Mouse (Mus musculus) midbrain, embryonic 14.5 days (tissue): Measurements from ENCODE around the gene Fadd. TPM values are rescaled to one million over a fixed set of nuclear protein-coding genes. Genes with fewer than 3 reads are reported as not detected.

ENCODE experiments used
- ATAC-seq: fragments of 200-750 bp; cut with Nextera tagmentation; 2 replicates; pipeline ENCODE4 v1.8.0; 2017; ENCODE audit warnings: moderate number of reproducible peaks, moderate library complexity; ENCODE audit not compliant: low FRiP score, low TSS enrichment
- DNase-seq: peaks from one replicate; pipeline ENCODE4 v3.0.0-alpha.2; 2015
- H3K27ac ChIP-seq: fragments of 300-500 bp; sonication (generic); replicated peaks from 2 replicates; pipeline ENCODE4 v1.5.1; 2014; ENCODE audit warnings: mild to moderate bottlenecking, low read depth, low read length, moderate library complexity
- H3K27me3 ChIP-seq: fragments of 300-500 bp; sonication (generic); 2 replicates; pipeline ENCODE4 v1.6.1; 2014; ENCODE audit warnings: low read length, control low read depth, mixed read lengths; ENCODE audit not compliant: control insufficient read depth, insufficient read depth
- H3K36me3 ChIP-seq: fragments of 300-500 bp; sonication (generic); 2 replicates; pipeline ENCODE4 v1.6.1; 2014; ENCODE audit warnings: low read length, control low read depth; ENCODE audit not compliant: control insufficient read depth, insufficient read depth
- H3K4me1 ChIP-seq: fragments of 300-500 bp; sonication (generic); 2 replicates; pipeline ENCODE4 v1.6.1; 2014; ENCODE audit warnings: mild to moderate bottlenecking, antibody characterized with exemption, low read length, control low read depth; ENCODE audit not compliant: control insufficient read depth, insufficient read depth
- H3K4me2 ChIP-seq: fragments of 300-500 bp; sonication (generic); 2 replicates; pipeline ENCODE4 v1.6.1; 2014; ENCODE audit warnings: mild to moderate bottlenecking, low read length, moderate library complexity
- H3K4me3 ChIP-seq: fragments of 300-500 bp; sonication (generic); replicated peaks from 2 replicates; pipeline ENCODE4 v1.5.1; 2014; ENCODE audit warnings: low read depth, low read length
- H3K9ac ChIP-seq: fragments of 300-500 bp; sonication (generic); replicated peaks from 2 replicates; pipeline ENCODE4 v1.6.1; 2014; ENCODE audit warnings: mild to moderate bottlenecking, low read length, moderate library complexity
- H3K9me3 ChIP-seq: fragments of 300-500 bp; sonication (generic); 2 replicates; pipeline ENCODE4 v1.6.1; 2016; ENCODE audit warnings: low read length, control low read depth, mixed read lengths; ENCODE audit not compliant: control insufficient read depth
- WGBS: fragments of 180-500 bp; shearing (Covaris S2); extraction: QIAGEN DNeasy Blood & Tissue Kit; methylation state at CpG from one replicate; pipeline ENCODE4 v1.1.7; 2014; 5-methylcytosine and 5-hydroxymethylcytosine counted together
- polyA plus RNA-seq: library from polyadenylated mRNA; unstranded; fragments of >200 nt; fragmentation: Nextera tagmentation; extraction: Ambion mirVana; gene quantifications from 2 replicates; pipeline ENCODE4 v1.2.1, GENCODE M21; 2014

The Fadd gene
- polyA plus RNA-seq, 1 experiment from 2014 or later: 6.1 TPM

DNA sequence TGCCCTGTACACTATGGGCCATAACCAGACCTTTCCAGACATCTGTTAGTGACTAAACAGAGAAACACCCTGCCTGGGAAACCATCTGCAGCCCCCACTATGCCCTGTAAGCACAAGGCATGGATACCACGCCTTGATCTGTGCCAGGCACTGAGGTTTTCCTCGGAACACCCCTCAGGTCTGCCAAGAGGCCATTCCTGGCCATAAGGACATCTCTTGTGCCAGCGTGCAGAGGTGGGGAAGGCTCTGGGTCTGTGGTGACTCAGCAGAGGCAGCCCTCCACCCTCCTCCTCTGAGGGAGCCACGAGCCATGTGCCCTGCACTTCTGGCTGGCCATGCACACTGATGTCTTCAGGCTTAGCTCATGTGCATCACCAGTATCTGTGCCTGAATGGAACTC is 30.6 kb upstream of the Fadd start:
- ATAC-seq (no peak), DNase-seq (no peak)
- 84% methylated on average over 4 of the region's 4 CpGs for WGBS
- Histone ChIP-seq H3K9me3 (no peaks in the 10 kb centered on the region), H3K27me3 (no peaks in the 10 kb centered on the region), H3K4me1 (no peaks in the 10 kb centered on the region), H3K27ac (no peak overlapping the region), H3K4me2 (no peak overlapping the region), H3K4me3 (no peak overlapping the region), H3K36me3 (no peaks in the 10 kb centered on the region), H3K9ac (no peak overlapping the region)

DNA sequence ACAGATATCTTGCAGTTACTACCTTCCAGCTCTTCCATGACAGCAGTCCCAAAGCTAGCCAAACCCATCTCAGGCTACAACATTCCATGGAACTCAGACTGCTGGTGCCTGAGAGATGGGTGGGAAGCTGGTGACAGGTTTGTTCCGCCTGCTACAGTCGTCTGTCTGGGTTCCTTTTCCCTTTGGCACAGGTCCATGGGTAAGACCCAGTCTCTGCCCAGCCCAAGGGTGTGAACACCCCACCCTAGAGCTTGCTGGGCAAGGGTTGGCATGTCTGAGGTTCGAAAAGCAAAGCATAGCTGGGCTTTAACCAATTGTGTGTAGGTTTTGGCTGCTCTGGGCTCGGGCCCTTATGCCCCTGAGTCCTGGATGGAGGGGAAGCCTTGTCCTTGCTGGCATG is 30.1 kb upstream of the Fadd start:
- Histone ChIP-seq H3K27me3 (no peaks in the 10 kb centered on the region), H3K4me3 (no peak overlapping the region), H3K9me3 (no peaks in the 10 kb centered on the region), H3K4me1 (no peaks in the 10 kb centered on the region), H3K4me2 (no peak overlapping the region), H3K9ac (no peak overlapping the region), H3K36me3 (no peaks in the 10 kb centered on the region), H3K27ac (no peak overlapping the region)
- no peak for DNase-seq
- ATAC-seq: no peak
- WGBS: 91% methylated on average over 4 of the region's 4 CpGs

DNA sequence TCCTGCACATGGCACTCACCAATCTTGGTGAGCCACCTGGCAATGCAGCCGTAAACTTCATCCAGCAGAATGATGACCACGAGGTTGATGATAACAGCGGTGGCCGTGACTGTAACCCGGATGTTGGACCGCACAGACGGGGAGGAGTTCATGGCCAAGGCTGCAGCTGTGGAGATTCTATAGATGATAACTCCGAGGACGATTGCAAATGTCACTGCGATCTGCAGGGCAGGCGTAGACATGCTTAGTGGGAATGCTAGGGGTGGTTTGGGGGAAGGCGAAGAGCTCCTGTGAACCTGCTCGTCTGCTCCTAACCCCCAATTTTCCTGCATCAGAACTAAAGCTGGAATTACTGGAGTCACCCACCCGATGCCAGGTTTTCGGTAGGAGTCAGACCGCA is 29.3 kb upstream of the Fadd start:
- Histone ChIP-seq H3K4me2 (no peak overlapping the region), H3K9me3 (no peaks in the 10 kb centered on the region), H3K4me3 (no peak overlapping the region), H3K4me1 (no peaks in the 10 kb centered on the region), H3K27me3 (no peaks in the 10 kb centered on the region), H3K9ac (no peak overlapping the region), H3K27ac (no peak overlapping the region), H3K36me3 (no peaks in the 10 kb centered on the region)
- DNase-seq (no peak), ATAC-seq (no peak)
- 97% methylated on average over 16 of the region's 16 CpGs for WGBS

GRCm38 (mm10) chr7:144609568-144609967 is 27.3 kb upstream of the Fadd start:
- WGBS: 87% methylated on average over 7 of the region's 7 CpGs

DNA sequence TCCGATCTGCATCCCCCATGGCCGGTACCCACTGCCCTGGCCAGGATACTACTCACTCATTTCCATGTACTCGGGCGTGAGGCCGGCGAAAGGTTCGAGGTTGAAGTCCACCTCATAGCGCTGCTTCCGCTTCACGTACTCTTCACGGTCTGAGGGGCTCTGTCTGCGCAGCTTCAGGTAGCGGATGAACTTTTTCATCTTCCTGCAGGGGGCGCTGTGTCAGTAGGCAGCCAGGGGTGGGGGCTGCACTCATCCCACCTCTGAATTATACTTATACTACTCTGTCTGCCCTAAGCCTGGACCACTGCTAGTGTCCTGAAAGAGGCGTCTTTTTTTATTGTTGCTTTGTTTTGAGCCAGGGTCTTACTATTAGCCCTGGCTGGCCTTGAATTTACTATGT is 25.6 kb upstream of the Fadd start:
- no peaks in the 10 kb centered on the region for H3K9me3 ChIP-seq
- WGBS: 92% methylated on average over 15 of the region's 15 CpGs
- DNase-seq (no peak), ATAC-seq (no peak)
- H3K4me3 ChIP-seq: no peak overlapping the region
- H3K36me3 ChIP-seq: no peaks in the 10 kb centered on the region
- H3K9ac ChIP-seq: no peak overlapping the region
- no peaks in the 10 kb centered on the region for H3K4me1 ChIP-seq
- no peaks in the 10 kb centered on the region for H3K27me3 ChIP-seq
- H3K27ac ChIP-seq: no peak overlapping the region
- no peak overlapping the region for H3K4me2 ChIP-seq

More at GRCm38 (mm10) chr7:144609568-144609967, 27.3 kb upstream of the Fadd start:
- Histone ChIP-seq H3K27me3 (no peaks in the 10 kb centered on the region), H3K9me3 (no peaks in the 10 kb centered on the region), H3K4me1 (no peaks in the 10 kb centered on the region), H3K27ac (no peak overlapping the region), H3K36me3 (no peaks in the 10 kb centered on the region), H3K9ac (no peak overlapping the region), H3K4me3 (no peak overlapping the region), H3K4me2 (no peak overlapping the region)
- DNase-seq: no peak
- ATAC-seq: no peak

DNA sequence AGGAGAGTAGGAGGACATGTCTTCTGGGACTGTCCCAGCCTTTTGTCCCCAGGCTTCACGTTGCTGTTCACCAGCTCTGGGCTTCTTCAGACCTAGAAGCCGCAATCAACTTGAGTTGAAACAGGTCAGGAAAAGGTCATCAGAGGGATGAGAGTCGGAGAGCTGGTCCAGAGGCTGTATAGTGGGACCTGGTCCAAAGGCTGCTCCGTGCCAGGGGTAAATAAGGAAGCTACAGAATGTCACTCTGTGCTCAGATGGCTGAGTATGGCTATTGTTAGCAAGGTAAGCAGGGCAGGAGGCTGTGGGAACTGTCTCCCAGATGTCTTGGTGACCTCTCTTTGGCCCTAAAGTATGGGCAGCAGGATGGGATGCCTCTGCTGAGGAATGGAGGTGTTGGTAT is 22.5 kb upstream of the Fadd start:
- no peak for DNase-seq
- Histone ChIP-seq H3K9me3 (no peaks in the 10 kb centered on the region), H3K36me3 (0 out of 2 replicates have a peak, but pooled peaks cover 4% of the 10 kb centered on the region)

GRCm38 (mm10) chr7:144604291-144604690 is 22.0 kb upstream of the Fadd start:
- Histone ChIP-seq H3K4me2 (no peak overlapping the region), H3K9ac (no peak overlapping the region), H3K36me3 (0 out of 2 replicates have a peak, but pooled peaks cover 4% of the 10 kb centered on the region), H3K4me1 (0 out of 2 replicates have a peak, but pooled peaks cover 4% of the 10 kb centered on the region), H3K9me3 (no peaks in the 10 kb centered on the region), H3K27ac (no peak overlapping the region), H3K4me3 (no peak overlapping the region), H3K27me3 (no peaks in the 10 kb centered on the region)
- 97% methylated on average over 2 of the region's 2 CpGs for WGBS
- ATAC-seq (no peak), DNase-seq (no peak)

More for the DNA sequence above, 22.5 kb upstream of the Fadd start:
- ATAC-seq: no peak
- 91% methylated on average over 4 of the region's 4 CpGs for WGBS
- Histone ChIP-seq H3K27ac (no peak overlapping the region), H3K4me1 (0 out of 2 replicates have a peak, but pooled peaks cover 4% of the 10 kb centered on the region), H3K9ac (no peak overlapping the region), H3K4me2 (no peak overlapping the region), H3K4me3 (no peak overlapping the region), H3K27me3 (no peaks in the 10 kb centered on the region)

GRCm38 (mm10) chr7:144600333-144600900 is 18.2 kb upstream of the Fadd start:
- Histone ChIP-seq H3K36me3 (0 out of 2 replicates have a peak, but pooled peaks cover 4% of the 10 kb centered on the region), H3K4me2 (no peak overlapping the region), H3K9me3 (no peaks in the 10 kb centered on the region), H3K9ac (no peak overlapping the region), H3K4me3 (no peak overlapping the region), H3K27me3 (no peaks in the 10 kb centered on the region), H3K4me1 (0 out of 2 replicates have a peak, but pooled peaks cover 4% of the 10 kb centered on the region), H3K27ac (no peak overlapping the region)
- WGBS: 17% methylated on average over 6 of the region's 6 CpGs
- DNase-seq: no peak
- no peak for ATAC-seq

- no peak overlapping the region for H3K4me2 ChIP-seq
- no peak overlapping the region for H3K4me3 ChIP-seq
- ATAC-seq (no peak), DNase-seq (peak; percentile 72)
- no peak overlapping the region for H3K9ac ChIP-seq
- no peaks in the 10 kb centered on the region for H3K27me3 ChIP-seq
- no peak overlapping the region for H3K27ac ChIP-seq
- no peaks in the 10 kb centered on the region for H3K9me3 ChIP-seq
- H3K4me1 ChIP-seq: no peaks in the 10 kb centered on the region
- 78% methylated on average over 3 of the region's 3 CpGs for WGBS
- H3K36me3 ChIP-seq: no peaks in the 10 kb centered on the region
Observed at GRCm38 (mm10) chr7:144589508-144589907, 7.2 kb upstream of the Fadd start.
